17 mouse cellular contexts compared by ENCODE assay signal in genomic region chr3:95250783-95251424, GRCm38 (mm10). TPM values are rescaled to one million over a fixed set of nuclear protein-coding genes. Genes with fewer than 3 reads are reported as not detected.
DNase-seq lines count a peak whose midpoint lies in the region; ATAC-seq and TF ChIP-seq lines count a peak whose summit lies in the region.
"Had no signal": no experiment of that assay in that cellular context is flagged by ENCODE, and none has a peak within 500 bp of the region (broad histone marks: within the 10 kb centered on the region; RNA-seq: fewer than 3 reads in every experiment).

TSS of gene Bnipl (minus strand) at chr3:95251193.

- no peaks in the 10 kb centered on the region for H3K9me3 ChIP-seq in limb, embryonic 14.5 days (ENCODE audit: control insufficient read depth, low read length)
- no peaks in the 10 kb centered on the region for H3K9me3 ChIP-seq in stomach, embryonic 16.5 days (replicated peaks; ENCODE audit: control insufficient read depth, low read length)
- no peaks in the 10 kb centered on the region for H3K9me3 ChIP-seq in hindbrain, embryonic 14.5 days (ENCODE audit: control insufficient read depth, low read length)
- H3K9me3 ChIP-seq: neural tube, embryonic 13.5 days had no signal

- H3K27me3 ChIP-seq in limb, embryonic 14.5 days (ENCODE audit: control insufficient read depth, insufficient read depth, low read length): no peaks in the 10 kb centered on the region
- no peaks in the 10 kb centered on the region for H3K27me3 ChIP-seq in stomach, embryonic 16.5 days (ENCODE audit: control insufficient read depth, insufficient read depth, low read length)
- H3K27me3 ChIP-seq in hindbrain, embryonic 14.5 days (ENCODE audit: control insufficient read depth, insufficient read depth, low read length): no peaks in the 10 kb centered on the region
- H3K27me3 ChIP-seq: neural tube, embryonic 13.5 days had no signal

- no peak within 1 kb of the TSS for H3K4me3 ChIP-seq in limb, embryonic 14.5 days (replicated peaks; ENCODE audit: low read length)
- H3K4me3 ChIP-seq in stomach, embryonic 16.5 days (replicated peaks; ENCODE audit: low read length): peak within 1 kb of the TSS; percentile 32
- H3K4me3 ChIP-seq in hindbrain, embryonic 14.5 days (replicated peaks; ENCODE audit: low read length): no peak within 1 kb of the TSS
- H3K4me3 ChIP-seq: layer of hippocampus, adult 2 months; neural tube, embryonic 13.5 days had no signal

- DNase-seq in heart, adult 11 months: peak; percentile 81
- DNase-seq in heart, adult 8-10 months (ENCODE audit: low spot score): no peak
- no peak for DNase-seq in urinary bladder, adult 2 months (ENCODE audit: low spot score)
- DNase-seq in urinary bladder, postnatal 25 days (ENCODE audit: low spot score): no peak
- no peak for DNase-seq in limb, embryonic 14.5 days (ENCODE audit: low spot score)
- no peak for DNase-seq in right cerebral cortex, postnatal 14 days
- DNase-seq in hindbrain, embryonic 14.5 days (ENCODE audit: low spot score): no peak
- DNase-seq: B cell, adult 2 months; liver, postnatal 0 days; midbrain, embryonic 14.5 days; retina, postnatal 1 day; thymus, postnatal 25 days had no signal

- no peak within 1 kb of the TSS for H3K9ac ChIP-seq in limb, embryonic 14.5 days (ENCODE audit: low read depth, low read length, severe bottlenecking)
- H3K9ac ChIP-seq in stomach, embryonic 16.5 days (ENCODE audit: low read length): peak within 1 kb of the TSS; percentile 58
- no peak within 1 kb of the TSS for H3K9ac ChIP-seq in hindbrain, embryonic 14.5 days
- H3K9ac ChIP-seq: liver, postnatal 0 days; neural tube, embryonic 13.5 days had no signal

- ATAC-seq in limb, embryonic 14.5 days (ENCODE audit: low FRiP score, low read depth): no peak
- peak; percentile 71; the same call in 1 of the 2 replicates for ATAC-seq in stomach, embryonic 16.5 days (ENCODE audit: insufficient read depth, low FRiP score)
- ATAC-seq in hindbrain, embryonic 14.5 days (ENCODE audit: low FRiP score): no peak
- ATAC-seq: hindbrain, embryonic 16.5 days; liver, postnatal 0 days had no signal

- no peaks in the 10 kb centered on the region for H3K4me1 ChIP-seq in limb, embryonic 14.5 days (ENCODE audit: control insufficient read depth, insufficient read depth, low read length)
- H3K4me1 ChIP-seq in stomach, embryonic 16.5 days (ENCODE audit: control insufficient read depth, insufficient read depth, low read length): no peaks in the 10 kb centered on the region
- H3K4me1 ChIP-seq in hindbrain, embryonic 14.5 days (replicated peaks; ENCODE audit: control insufficient read depth, insufficient read depth, low read length): no peaks in the 10 kb centered on the region
- H3K4me1 ChIP-seq: neural tube, embryonic 13.5 days had no signal

- 49% methylated on average over 7 of the region's 7 CpGs for WGBS in limb, embryonic 14.5 days
- 41% methylated on average over 7 of the region's 7 CpGs for WGBS in stomach, embryonic 16.5 days
- WGBS in hindbrain, embryonic 14.5 days: 65% methylated on average over 7 of the region's 7 CpGs

- no peak within 1 kb of the TSS for H3K27ac ChIP-seq in limb, embryonic 14.5 days (replicated peaks; ENCODE audit: low read depth, low read length)
- peak within 1 kb of the TSS; percentile 77 for H3K27ac ChIP-seq in stomach, embryonic 16.5 days (ENCODE audit: low read length)
- no peak within 1 kb of the TSS for H3K27ac ChIP-seq in hindbrain, embryonic 14.5 days
- H3K27ac ChIP-seq: layer of hippocampus, adult 2 months; neural tube, embryonic 13.5 days had no signal

- TF ChIP-seq POLR2A in limb, embryonic 14.5 days (IDR thresholded peaks at IDR 0.05; ENCODE audit: borderline replicate concordance, extremely low read depth, insufficient read depth, insufficient read length): no peak

- H3K36me3 ChIP-seq in limb, embryonic 14.5 days (ENCODE audit: control insufficient read depth, insufficient read depth, low read length): peaks cover 35% of the 10 kb centered on the region
- peaks cover under 1% of the 10 kb centered on the region; the same call in 1 of the 2 replicates for H3K36me3 ChIP-seq in stomach, embryonic 16.5 days (ENCODE audit: control insufficient read depth, insufficient read depth, low read length)
- peaks cover 39% of the 10 kb centered on the region for H3K36me3 ChIP-seq in hindbrain, embryonic 14.5 days (replicated peaks; ENCODE audit: control insufficient read depth, insufficient read depth)

- H3K4me2 ChIP-seq in limb, embryonic 14.5 days (replicated peaks; ENCODE audit: low read depth, low read length, severe bottlenecking): 0 out of 2 replicates have a peak within 1 kb of the TSS, but pooled peaks have one; percentile 3
- peak within 1 kb of the TSS; percentile 34 for H3K4me2 ChIP-seq in stomach, embryonic 16.5 days (ENCODE audit: low read depth, low read length)
- no peak within 1 kb of the TSS for H3K4me2 ChIP-seq in hindbrain, embryonic 14.5 days (replicated peaks)
- H3K4me2 ChIP-seq: neural tube, embryonic 13.5 days had no signal

RNA-seq across cellular contexts. Expression of gene Bnipl, which starts in this region (rescaled TPM):
- total RNA-seq in heart, adult 8-10 months (2022): not detected
- 13.5 and 15.1 TPM in 2 replicates for polyA plus RNA-seq in urinary bladder, adult 2 months (2012; rRNA removed)
- polyA plus RNA-seq in limb, embryonic 14.5 days (2012; rRNA removed): 6.8 and 12.0 TPM in 2 replicates
- polyA plus RNA-seq in limb, embryonic 14.5 days (2014; fragmentation: Nextera tagmentation; extraction: Ambion mirVana): 11.7 and 13.3 TPM in 2 replicates
- 9.2 and 11.6 TPM in 2 replicates for polyA plus RNA-seq in stomach, embryonic 16.5 days (2015; fragmentation: Nextera tagmentation; extraction: Ambion mirVana)
- 0.27 TPM in 1 of 2 replicates, not detected in the other for polyA plus RNA-seq in hindbrain, embryonic 14.5 days (2014; fragmentation: Nextera tagmentation; extraction: Ambion mirVana)
- polyA plus RNA-seq: heart, postnatal 0 days; hindbrain, embryonic 16.5 days; liver, postnatal 0 days; midbrain, embryonic 14.5 days; neural tube, embryonic 13.5 days had no signal
